Mouse (Mus musculus): ENCODE data around the gene Rsad1.

Rsad1 gene

DNA sequence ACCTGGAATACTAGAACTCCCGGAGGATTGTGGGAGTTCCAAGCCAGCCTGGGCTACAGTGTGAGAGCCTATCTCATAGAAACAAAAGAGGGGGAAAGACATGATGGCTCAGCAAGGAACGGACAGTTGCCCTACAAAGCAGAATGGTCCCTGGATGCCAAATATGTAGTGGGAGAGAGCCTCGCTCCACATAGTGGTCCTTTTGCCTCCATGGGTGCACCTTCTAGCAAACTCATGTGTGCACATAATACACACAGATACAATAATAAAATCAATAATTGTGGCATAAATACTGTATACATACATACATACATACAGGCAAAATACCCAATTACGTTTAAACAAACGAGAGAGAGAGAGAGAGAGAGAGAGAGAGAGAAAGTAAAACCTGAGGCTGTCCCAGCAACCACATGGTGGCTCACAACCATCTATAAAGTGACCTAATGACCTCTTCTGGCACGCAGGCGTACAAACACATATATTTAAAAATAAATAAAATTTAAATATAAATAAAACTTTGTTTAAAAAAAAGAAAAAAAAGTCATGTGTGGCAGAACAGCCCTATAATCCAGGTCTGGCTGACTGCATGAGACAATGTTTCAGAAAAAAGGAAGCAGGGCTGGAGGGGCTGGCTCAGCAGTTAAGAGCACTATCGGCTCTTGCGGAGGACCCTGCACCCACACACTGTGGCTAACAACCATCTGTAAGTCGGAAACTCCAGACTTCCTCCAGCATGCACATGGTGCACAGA, 811 bp upstream of the Rsad1 start:
- no peak for ATAC-seq (ENCODE audit: insufficient number of reproducible peaks, low FRiP score, low TSS enrichment)

DNA sequence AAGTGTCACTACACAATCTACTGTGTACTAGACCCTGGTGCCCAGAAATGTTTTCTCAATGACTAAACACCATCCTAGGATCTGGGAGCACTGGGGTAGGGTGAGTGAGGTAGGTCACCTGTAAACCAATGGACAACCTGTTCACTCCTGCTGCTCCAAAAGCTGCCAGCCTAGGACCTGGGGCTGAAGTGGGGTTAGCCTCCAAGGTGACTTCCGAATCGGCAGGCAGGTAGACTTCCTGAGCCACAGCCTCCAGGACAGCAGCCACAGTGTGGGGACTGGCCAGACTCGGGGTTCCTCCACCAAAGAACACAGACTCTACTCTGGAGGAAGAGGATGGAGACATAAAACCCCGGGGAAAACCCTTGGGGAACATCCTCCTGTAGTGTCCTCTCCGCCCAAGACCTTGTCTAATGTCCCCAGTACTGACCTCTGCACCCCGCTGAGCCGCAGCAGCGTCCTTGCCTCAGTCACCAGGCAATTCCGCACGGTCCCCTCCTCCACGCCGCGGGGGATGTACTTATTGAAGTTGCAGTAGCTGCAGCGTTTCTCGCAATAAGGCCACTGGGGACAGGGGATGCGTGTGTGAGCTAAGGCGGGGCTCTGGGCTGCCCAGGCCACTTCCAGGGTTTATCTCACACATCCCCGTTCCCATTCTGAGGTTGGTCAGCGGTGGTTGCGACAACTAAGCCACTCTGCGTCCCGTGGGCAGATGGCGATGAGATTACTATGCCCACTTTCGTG, 842 bp downstream of the Rsad1 start:
- ATAC-seq (ENCODE audit: insufficient number of reproducible peaks, low FRiP score, low TSS enrichment), result peak; percentile 10; the same call in 1 of the 2 replicates

DNA sequence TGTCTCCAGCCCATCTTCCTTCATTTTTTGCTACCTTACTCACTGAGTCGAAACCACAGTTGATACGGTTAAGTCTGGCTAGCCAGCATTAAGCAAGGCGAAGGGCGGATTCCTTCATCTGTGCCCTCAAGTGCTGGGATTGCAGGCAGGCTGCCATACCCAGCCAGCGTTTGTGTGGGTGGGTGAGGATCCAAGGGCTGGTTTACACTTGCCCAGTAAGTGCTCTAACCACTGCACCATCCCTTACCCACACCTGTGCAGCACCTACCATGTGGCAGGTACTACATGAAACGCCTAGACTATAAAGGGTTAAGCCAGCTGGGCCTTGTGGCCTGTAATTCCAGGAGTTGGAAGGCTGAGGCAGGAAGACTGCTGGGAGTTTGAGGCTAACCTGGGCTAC, 1.8 kb downstream of the Rsad1 start:
- no peak for ATAC-seq (ENCODE audit: insufficient number of reproducible peaks, low FRiP score, low TSS enrichment)

DNA sequence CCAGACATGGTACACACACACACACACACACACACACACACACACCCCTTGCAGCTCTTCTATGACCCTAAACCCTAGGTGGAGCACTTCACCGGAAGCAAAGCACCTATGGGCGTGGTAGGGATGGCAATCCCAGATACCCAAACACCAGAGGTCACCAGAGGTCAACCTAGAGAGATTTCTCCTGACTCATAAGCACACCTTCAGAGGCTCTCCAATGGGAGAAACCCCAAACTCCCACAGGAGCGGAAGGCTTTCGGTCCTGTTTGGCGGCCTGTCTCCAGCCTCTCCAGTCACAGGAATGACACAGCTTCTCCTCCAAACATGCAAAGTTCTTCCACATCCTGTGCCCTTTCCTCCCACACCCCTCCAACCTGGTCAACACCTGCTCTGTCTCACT, 2.7 kb downstream of the Rsad1 start:
- ATAC-seq (ENCODE audit: insufficient number of reproducible peaks, low FRiP score, low TSS enrichment), result no peak

DNA sequence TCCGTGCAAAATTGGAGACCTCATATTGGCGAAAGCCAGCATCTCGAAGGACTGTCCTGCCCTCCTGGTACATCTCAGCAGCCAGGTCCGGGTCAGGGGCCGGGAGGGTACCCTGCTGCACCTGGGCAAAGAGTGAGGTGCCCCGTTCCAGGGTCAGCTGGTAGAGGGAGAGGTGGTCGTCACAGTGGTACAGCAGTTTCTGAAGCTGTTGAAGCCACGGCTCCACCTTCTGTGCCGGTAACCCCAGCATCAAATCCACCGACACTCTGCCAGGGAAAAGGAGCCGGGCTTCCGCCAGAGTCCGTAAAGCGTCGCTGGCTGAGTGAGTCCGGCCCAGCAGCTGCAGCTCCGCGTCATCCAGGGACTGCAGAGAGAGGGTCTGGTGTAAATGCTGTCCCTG, 4.6 kb downstream of the Rsad1 start:
- ATAC-seq (ENCODE audit: insufficient number of reproducible peaks, low FRiP score, low TSS enrichment), result no peak

DNA sequence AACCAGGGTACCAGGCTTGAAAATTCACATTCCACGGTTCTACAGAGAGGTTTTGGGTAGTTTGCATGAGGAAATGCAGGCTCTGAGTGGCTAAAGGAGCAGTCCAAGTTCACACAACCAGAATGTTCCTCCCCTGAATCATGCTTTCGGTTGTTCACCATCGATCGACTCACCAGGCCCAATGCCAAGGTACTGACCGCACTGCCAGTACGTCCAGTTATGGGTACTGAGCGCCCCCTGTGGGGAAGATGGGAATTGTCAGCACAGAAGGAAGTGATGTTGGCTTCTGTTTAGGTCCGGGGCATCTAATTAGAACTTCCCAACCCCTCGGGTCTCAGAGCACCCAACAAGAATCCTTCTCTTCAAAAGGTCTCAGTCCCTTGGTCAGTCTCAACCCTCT, 5.1 kb downstream of the Rsad1 start:
- peak; percentile 46; the same call in 1 of the 2 replicates for ATAC-seq (ENCODE audit: insufficient number of reproducible peaks, low FRiP score, low TSS enrichment)

DNA sequence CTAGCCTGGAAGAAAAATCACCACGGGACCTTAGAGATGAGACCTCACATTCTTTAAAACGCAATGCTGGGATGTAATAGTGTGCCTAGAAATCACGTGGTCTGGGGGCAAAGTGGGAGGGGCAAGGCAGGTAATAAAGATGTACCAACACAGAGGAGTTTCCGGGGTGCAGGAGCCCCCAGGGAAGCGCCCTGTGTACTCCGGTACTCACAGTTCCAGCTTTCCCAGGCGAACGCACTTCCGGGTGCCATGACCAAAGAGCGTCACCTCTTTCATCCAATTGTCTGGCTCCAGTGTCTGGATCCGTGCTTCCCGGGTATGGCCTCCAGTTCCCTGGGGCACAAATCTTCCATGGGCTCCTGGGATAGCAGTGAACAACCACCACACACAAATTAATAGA, 5.7 kb downstream of the Rsad1 start:
- ATAC-seq (ENCODE audit: insufficient number of reproducible peaks, low FRiP score, low TSS enrichment), result no peak

DNA sequence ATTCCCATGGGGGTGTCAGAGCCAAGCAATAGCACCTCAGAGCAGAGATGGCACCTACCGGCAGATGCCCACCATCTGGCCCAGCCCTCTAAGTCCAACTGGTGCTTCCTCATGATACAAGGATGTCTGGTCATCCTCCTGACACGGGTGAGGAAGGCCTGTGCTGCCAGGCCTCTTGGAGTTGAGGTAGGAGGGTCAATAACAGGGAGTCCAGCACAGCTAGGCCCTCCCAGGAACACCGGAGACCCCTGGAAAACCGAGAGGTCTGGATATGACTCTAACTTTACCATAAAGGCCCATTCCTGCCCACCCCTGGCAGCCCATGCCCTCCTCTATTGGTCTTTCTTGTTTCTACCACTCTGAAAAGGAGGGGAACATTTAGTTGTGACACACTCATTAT, 6.7 kb downstream of the Rsad1 start:
- no peak for ATAC-seq (ENCODE audit: insufficient number of reproducible peaks, low FRiP score, low TSS enrichment)

DNA sequence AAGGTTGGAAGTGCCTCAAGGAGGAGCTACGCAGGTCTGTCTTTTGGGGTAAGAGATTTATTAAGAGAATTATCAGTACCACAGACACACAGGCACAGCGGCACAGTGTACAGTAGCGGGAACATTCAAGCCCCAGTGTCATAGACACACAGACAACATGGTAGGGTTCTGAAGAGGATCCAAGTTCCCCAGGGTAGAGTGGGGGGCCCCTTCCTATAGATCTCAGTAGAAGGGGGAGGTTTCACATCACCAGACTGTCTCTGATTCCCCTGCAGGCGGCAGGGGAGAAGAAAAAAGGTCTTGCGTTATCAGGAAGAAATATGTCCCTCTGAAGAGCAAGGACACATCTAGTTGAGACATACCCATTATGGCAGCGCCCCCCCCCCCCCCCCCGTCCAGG, 9.3 kb downstream of the Rsad1 start:
- no peak for ATAC-seq (ENCODE audit: insufficient number of reproducible peaks, low FRiP score, low TSS enrichment)

DNA sequence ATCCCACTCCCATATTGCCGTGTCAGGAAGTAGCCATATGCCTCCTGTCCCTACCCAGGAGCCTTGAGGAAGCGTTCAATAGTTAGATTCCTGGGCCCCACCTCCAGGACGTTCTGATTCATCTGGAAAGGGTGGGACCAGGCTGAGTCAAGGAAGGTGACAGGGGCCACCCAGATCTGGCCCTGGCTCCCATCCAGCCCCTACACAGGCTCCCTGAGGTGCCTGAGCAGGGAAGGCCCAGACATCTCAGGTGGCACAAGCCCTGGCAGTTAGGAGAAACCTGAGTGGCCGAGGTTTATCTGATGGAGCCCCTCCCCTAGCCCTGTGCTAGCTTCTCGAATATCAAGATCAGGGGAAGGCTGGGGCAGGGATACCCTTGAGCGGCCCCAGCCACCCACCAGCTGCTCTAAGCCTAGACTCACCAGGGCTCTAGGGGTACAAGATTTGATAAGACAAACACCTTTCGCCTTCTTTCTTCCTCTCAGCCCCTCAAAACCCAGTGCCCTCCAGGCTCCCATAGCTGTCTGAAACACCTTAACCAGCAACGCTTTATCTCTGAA, 10.2 kb downstream of the Rsad1 start:
- no peak for ATAC-seq (ENCODE audit: insufficient number of reproducible peaks, low FRiP score, low TSS enrichment)

DNA sequence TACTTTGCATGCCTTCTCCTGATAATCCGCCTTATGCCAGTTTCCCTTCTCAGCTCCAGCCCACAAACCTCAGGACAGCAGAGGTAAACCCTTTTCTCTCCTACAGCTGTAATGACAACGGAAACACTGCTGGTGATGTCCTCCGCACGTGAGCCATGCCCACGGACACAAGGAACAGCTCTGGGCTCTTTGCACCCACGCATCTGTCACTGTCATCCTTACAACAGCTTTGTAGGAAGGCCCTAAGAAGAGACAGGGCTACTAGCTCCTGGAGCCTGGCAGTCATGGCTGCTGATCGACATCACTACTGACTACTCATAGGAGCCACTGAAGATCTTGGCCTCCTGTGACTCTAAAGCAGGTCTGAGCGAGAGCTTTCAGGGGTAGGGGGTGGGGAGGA, 15.9 kb downstream of the Rsad1 start:
- no peak for ATAC-seq (ENCODE audit: insufficient number of reproducible peaks, low FRiP score, low TSS enrichment)

DNA sequence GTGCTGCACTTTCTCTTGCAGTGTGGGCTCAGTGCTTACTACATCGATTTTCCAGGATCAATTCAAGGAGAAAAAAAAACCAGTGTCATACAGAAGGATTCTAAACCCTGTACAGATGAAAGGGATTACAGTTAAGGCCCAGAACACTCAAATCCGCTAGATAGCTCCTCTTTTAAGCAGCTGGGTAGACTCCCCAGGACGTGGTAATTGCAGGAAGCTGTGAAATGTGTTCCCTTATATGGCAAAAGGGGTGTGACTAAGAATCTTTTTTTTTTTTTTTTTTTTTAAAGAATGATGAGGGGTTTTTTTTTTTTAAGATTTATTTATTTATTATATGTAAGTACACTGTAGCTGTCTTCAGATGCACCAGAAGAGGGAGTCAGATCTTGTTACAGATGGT, 20.2 kb downstream of the Rsad1 start:
- no peak for ATAC-seq (ENCODE audit: insufficient number of reproducible peaks, low FRiP score, low TSS enrichment)

DNA sequence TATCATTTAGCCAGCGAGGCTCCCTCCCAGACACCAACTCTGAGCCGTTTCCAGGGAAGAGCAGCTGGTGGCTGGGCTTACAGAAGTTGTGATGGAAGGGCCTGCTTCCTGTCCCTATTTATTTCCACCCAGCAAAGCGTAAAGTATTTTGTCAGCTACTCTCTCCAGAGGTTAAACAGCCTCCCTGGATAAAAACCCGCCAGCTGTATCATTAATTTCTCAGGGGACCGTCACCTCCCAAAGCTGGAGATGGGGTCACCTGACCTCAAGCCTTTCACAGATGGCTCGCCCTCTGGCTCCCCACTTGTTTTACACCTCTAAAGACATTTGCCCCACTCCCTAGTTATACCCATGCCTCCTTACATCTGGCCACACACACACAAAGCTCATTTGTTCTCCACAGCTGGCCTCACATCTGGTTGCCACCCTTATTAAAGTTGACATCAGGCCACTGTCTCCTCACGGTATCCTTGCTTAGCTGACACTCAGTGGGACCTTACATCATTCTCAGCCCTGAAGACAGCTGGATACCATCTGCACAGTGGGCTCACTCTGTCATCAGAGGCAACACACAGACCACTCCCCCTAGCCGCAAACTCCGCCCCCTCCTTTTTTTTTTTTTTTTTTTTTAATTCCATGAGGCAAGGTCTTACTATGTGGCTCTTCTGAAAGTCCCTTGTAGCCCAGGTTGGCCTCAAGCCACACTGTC, 22.7 kb downstream of the Rsad1 start:
- ATAC-seq (ENCODE audit: insufficient number of reproducible peaks, low FRiP score, low TSS enrichment), result no peak

DNA sequence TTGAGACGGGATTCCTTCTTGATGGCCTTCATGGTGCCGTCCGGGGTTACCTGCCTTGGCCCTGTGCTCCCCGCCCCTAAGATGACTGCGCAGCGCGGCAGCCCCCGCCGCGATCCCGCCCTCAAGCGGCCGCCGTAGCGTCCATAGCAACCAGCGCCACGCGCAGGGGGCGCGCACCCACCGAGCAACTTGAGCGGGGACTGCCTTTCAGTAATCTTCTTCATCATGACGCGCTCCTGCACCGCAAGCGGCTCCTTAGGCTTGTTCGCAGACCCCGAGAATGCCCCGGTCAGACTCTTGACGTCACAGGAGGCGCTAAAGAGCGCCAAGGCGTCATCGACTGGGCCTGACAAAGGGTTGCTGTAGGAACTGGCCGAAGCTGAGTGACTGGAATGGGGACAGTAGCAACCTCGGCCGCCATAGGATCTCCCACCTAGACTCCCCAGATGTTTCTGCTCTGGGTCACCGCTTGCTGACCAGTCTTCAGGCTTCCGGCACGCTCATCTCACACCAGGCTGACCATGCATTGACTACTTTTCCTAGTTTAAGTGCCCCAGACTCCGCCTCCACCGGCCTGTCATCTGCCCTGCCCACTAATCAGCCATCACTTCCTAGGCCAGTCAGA, 27.7 kb downstream of the Rsad1 start, which contains the start of gene Mycbpap:
Gene Mycbpap, minus strand, starts transcription at position 524 of the 625 bp plus-strand sequence.
- ATAC-seq (ENCODE audit: insufficient number of reproducible peaks, low FRiP score, low TSS enrichment), result peak; percentile 74

DNA sequence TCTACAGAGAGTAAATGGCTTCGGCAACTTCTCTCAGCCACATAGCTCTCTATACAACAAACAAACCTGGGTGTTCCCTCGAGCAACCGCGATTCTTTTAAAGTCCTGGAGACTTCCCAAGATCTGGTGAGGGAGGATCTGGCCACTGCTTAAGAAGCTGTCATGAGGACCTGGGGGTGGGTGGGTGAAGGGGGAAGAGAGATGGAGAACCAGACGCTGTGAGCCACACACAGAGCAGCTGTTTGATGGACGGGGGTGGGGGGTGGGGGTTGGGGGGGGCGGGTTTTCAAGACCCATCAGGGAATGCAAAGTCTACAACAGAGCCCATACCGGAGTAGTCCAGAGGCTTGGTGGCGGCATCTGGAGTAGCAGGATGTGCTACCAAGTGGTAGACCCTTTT, 35.6 kb downstream of the Rsad1 start:
- no peak for ATAC-seq (ENCODE audit: insufficient number of reproducible peaks, low FRiP score, low TSS enrichment)

DNA sequence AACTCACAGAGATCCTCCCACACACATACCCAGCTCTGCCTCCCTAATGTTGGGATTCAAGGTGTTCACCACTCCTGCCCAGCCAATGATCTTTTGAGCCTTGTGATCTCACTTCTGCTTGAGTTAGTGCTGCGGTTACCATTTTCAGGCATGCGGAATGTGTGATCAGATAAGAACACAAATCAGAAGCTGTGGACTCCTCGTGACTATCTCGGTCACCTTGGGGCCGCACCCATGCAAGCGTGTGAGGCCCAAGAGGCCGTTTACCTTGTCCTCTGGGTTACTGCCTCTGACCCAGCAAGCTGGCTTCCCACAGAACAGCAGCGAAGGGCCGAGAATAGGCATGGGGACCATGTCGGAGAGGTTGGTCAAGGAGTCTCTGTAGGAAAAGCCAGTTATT, 40.1 kb downstream of the Rsad1 start:
- ATAC-seq (ENCODE audit: insufficient number of reproducible peaks, low FRiP score, low TSS enrichment), result no peak

DNA sequence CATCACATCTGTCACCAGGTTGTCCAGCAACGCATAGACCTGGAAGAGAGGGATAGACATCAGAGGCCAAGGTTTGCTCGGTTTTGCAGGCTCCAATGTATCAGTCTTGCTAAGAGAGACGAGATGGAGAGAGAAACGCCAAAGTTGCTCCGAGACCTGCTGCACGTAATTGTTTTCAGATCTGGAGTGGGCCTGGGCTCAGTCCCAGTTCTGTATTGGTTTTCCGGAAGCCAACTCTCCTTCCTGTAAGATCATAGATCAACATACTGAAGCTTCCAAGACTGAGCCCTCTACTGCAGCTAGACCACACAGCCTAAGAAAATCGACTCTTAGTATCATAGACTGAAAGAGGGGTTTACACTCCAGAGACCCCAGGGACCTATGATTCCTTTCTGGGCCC, 47.6 kb downstream of the Rsad1 start:
- ATAC-seq (ENCODE audit: insufficient number of reproducible peaks, low FRiP score, low TSS enrichment), result no peak

DNA sequence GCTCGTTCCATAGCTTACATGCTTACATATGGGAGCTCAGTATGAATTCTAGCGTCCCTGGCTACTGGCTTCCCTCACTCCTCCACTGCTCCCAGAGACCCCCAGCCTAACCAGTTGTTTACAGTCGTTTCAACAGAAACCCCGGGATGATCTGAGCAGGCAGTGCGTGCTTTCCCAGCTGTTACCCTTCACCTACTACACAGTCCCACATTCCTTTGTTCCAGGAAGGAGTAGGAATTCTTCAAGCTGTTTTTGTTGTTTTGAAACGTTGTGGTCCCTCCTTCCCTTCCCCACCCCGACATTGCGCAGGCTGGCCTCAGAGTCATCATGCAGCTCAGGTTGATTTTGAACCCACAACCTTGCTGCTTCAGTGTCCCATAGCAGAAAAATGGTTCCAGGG, 48.7 kb downstream of the Rsad1 start:
- no peak for ATAC-seq (ENCODE audit: insufficient number of reproducible peaks, low FRiP score, low TSS enrichment)

DNA sequence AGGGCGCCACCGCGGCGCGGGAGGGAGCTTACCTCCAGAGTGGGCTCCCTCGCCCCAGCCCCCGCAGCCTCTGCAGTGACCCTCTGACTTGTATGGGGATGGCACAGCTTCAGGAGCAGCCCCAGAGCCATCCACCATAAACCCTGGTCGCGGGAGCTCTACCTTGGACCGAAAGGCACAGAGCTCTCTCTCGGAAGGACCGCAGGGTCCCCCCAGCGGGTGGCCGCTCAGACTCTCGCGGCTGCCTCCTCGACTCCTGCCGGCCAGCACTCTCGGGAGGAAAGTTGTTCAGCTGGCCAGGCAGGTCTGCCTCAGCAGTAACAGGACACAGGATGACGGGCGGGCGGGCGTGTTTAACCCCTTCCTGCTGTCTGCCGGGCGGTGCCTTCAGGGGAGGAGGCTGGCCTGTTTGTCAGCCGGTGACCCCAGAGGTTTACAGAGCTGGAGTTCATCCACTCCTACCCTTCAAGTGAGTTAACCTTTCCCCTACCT, 49.3 kb downstream of the Rsad1 start, which contains the start of gene Epn3:
Gene Epn3, minus strand, starts transcription at position 314 of the 492 bp plus-strand sequence.
- ATAC-seq (ENCODE audit: insufficient number of reproducible peaks, low FRiP score, low TSS enrichment), result 0 out of 2 replicates have a peak, but pooled peaks have one; percentile 29

DNA sequence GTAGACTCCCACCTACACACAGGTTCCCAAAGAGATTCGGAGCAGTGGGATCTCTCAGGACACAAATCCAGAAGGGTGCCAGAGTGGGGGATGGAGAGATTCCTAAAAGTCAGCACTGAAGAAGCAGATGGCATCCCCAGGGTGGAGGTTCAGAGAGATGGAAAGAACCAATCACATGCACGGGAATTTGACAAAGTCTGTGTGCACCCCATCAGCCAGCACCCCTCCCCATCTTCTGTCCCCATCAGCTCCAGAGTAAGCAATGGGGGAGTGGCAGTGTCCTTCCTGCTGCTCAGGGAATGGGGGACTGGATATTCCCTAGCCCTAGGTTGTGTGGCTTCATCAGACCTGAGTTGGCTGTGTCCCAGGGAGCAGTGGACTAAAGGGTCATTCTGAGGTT, 50.0 kb downstream of the Rsad1 start:
- ATAC-seq (ENCODE audit: insufficient number of reproducible peaks, low FRiP score, low TSS enrichment), result peak; percentile 85

Measured in cerebellum, adult (tissue).